Mouse (Mus musculus) testis, adult 2 months (tissue): Measurements from ENCODE around the gene Camta1.

ENCODE experiments used
- CTCF ChIP-seq: fragments of 200-500 bp; IDR thresholded peaks from 2 replicates; pipeline ENCODE4 v1.5.1; 2012; ENCODE audit warnings: low read depth, mild to moderate bottlenecking, inconsistent platforms, low read length, moderate library complexity; ENCODE audit not compliant: control insufficient read depth, insufficient read depth, insufficient replicate concordance
- POLR2A ChIP-seq: fragments of 200-500 bp; IDR thresholded peaks from 2 replicates; pipeline ENCODE4 v1.6.1; 2012; ENCODE audit warnings: low read depth, mild to moderate bottlenecking, inconsistent platforms, low read length, moderate library complexity; ENCODE audit not compliant: control insufficient read depth

GRCm38 (mm10) chr4:151904098-151904497 is 42.4 kb upstream of the Camta1 start:
- no peak for TF ChIP-seq CTCF
- no peak for TF ChIP-seq POLR2A
